Mouse (Mus musculus) MEL (cell line): Measurements from ENCODE around the gene Ifitm3.

ENCODE experiments used
- CHD2 ChIP-seq: IDR thresholded peaks from 2 replicates; pipeline ENCODE4 v1.6.1; 2011; ENCODE audit warnings: low read length, improper control_type of control experiment
- CTCF ChIP-seq, 3 experiments: IDR thresholded peaks in 2 of 3; conservative IDR thresholded peaks in 1 of 3; 2 replicates each; pipeline ENCODE4 v1.5.1; 2011 to 2012; ENCODE audit warnings: low read length in 3 of 3, low read depth in 2 of 3, mild to moderate bottlenecking in 2 of 3, improper control_type of control experiment in 1 of 3, inconsistent platforms in 1 of 3, mixed read lengths in 1 of 3, moderate library complexity in 1 of 3; ENCODE audit not compliant: control insufficient read depth in 1 of 3, insufficient read depth in 1 of 3, poor library complexity in 1 of 3, severe bottlenecking in 1 of 3
- GATA1 ChIP-seq: IDR thresholded peaks from 2 replicates; pipeline ENCODE4 v1.6.1; 2011; ENCODE audit warnings: low read depth, low read length, improper control_type of control experiment
- MAFK ChIP-seq: IDR thresholded peaks from 2 replicates; pipeline ENCODE4 v1.6.1; 2011; ENCODE audit warnings: low read depth, mild to moderate bottlenecking, low read length, improper control_type of control experiment, borderline replicate concordance
- MAZ ChIP-seq: IDR thresholded peaks from 2 replicates; pipeline ENCODE4 v1.6.1; 2012; ENCODE audit warnings: low read depth, mild to moderate bottlenecking, inconsistent platforms, low read length, improper control_type of control experiment
- MEF2A ChIP-seq: IDR thresholded peaks from 2 replicates; pipeline ENCODE4 v1.6.1; 2014; ENCODE audit warnings: low read depth, mild to moderate bottlenecking, inconsistent platforms, low read length, improper control_type of control experiment; ENCODE audit not compliant: poor library complexity, insufficient replicate concordance, severe bottlenecking; ENCODE audit errors: extremely low read depth
- MYC ChIP-seq: IDR thresholded peaks from 2 replicates; pipeline ENCODE4 v1.6.1; 2011; ENCODE audit warnings: low read depth, mild to moderate bottlenecking, low read length, improper control_type of control experiment, moderate library complexity
- POLR2A ChIP-seq, 2 experiments: IDR thresholded peaks; 2 replicates each; pipeline ENCODE4 v1.6.1; 2011 to 2012; ENCODE audit warnings: low read length in 2 of 2, mild to moderate bottlenecking in 2 of 2, control low read depth in 1 of 2, improper control_type of control experiment in 1 of 2, low read depth in 1 of 2, moderate library complexity in 1 of 2; ENCODE audit not compliant: control insufficient read depth in 1 of 2, insufficient read depth in 1 of 2, poor library complexity in 1 of 2

DNA sequence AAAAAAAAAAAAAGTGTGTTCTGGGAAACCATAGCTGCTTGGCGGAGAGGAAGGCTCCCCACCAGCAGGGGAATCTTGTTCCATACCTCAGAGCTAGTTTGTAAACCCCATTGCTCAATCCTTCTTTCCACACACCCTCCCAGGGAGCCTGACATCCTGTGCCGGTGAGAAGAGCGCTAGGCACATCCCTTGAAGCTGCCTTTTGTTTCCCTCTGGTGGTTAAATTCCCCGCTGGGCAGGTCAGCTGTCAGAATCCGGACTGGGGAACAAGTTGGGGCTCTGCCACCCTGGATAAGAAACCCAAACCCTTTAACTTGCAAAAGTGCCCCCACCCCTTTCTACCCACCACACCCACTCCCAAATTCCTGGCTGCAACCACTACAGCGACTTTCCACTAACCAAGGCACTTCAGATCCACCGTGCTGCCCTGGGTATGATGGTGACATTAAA lies 2.2 kb downstream of the Ifitm3 start:
- TF ChIP-seq POLR2A (IDR thresholded peaks at IDR 0.05; ENCODE audit: control insufficient read depth in 1 of 2, insufficient read depth in 1 of 2, low read depth in 1 of 2, low read length in 2 of 2, poor library complexity in 1 of 2) = no peak
- TF ChIP-seq MEF2A = no peak
- no peak for TF ChIP-seq CTCF (IDR thresholded peaks at IDR 0.05 in 2 of 3, conservative IDR thresholded peaks at IDR 0.05 in 1 of 3; ENCODE audit: control insufficient read depth in 1 of 3, insufficient read depth in 1 of 3, low read depth in 2 of 3, low read length in 3 of 3, poor library complexity in 1 of 3, severe bottlenecking in 1 of 3)
- TF ChIP-seq MAFK = no peak
- no peak for TF ChIP-seq MYC
- TF ChIP-seq GATA1 = no peak
- TF ChIP-seq CHD2 = no peak
- TF ChIP-seq MAZ = no peak
